Mouse (Mus musculus) neural tube, embryonic 12.5 days (tissue): ENCODE results near the gene Cyp2d11. TPM values are rescaled to one million over a fixed set of nuclear protein-coding genes. Genes with fewer than 3 reads are reported as not detected.

ENCODE experiments used
- ATAC-seq: fragments of 200-750 bp; cut with Nextera tagmentation; 2 replicates; pipeline ENCODE4 v1.8.0; 2017; ENCODE audit warnings: low read depth, mild to moderate bottlenecking, moderate TSS enrichment, moderate library complexity; ENCODE audit not compliant: low FRiP score
- H3K27ac ChIP-seq: fragments of 300-500 bp; sonication (generic); 2 replicates; pipeline ENCODE4 v1.5.1; 2016
- H3K27me3 ChIP-seq: fragments of 300-500 bp; sonication (generic); replicated peaks from 2 replicates; pipeline ENCODE4 v1.6.1; 2016; ENCODE audit warnings: mild to moderate bottlenecking
- H3K36me3 ChIP-seq: fragments of 300-500 bp; sonication (generic); 2 replicates; pipeline ENCODE4 v1.6.1; 2016; ENCODE audit warnings: mild to moderate bottlenecking
- H3K4me1 ChIP-seq: fragments of 300-500 bp; sonication (generic); 2 replicates; pipeline ENCODE4 v1.6.1; 2016
- H3K4me2 ChIP-seq: fragments of 300-500 bp; sonication (generic); replicated peaks from 2 replicates; pipeline ENCODE4 v1.6.1; 2016; ENCODE audit warnings: mild to moderate bottlenecking
- H3K4me3 ChIP-seq: fragments of 300-500 bp; sonication (generic); 2 replicates; pipeline ENCODE4 v1.5.1; 2016
- H3K9ac ChIP-seq: fragments of 300-500 bp; sonication (generic); 2 replicates; pipeline ENCODE4 v1.6.1; 2016; ENCODE audit warnings: mild to moderate bottlenecking
- H3K9me3 ChIP-seq: fragments of 300-500 bp; sonication (generic); 2 replicates; pipeline ENCODE4 v1.6.1; 2016; ENCODE audit warnings: mild to moderate bottlenecking
- WGBS: fragments of 180-500 bp; shearing (Covaris S2); methylation state at CpG from one replicate; pipeline ENCODE4 v1.1.7; 2016; 5-methylcytosine and 5-hydroxymethylcytosine counted together
- polyA plus RNA-seq: library from polyadenylated mRNA; unstranded; fragments of >200 nt; fragmentation: Nextera tagmentation; extraction: Ambion mirVana; gene quantifications from 2 replicates; pipeline ENCODE4 v1.2.1, GENCODE M21; 2016

Cyp2d11 gene
- polyA plus RNA-seq, 1 experiment from 2014 or later = not detected

- peak overlapping the region; percentile 65 for H3K4me3 ChIP-seq
- peaks cover 32% of the 10 kb centered on the region for H3K36me3 ChIP-seq
- no peaks in the 10 kb centered on the region for H3K9me3 ChIP-seq
- ATAC-seq = no peak
- H3K4me1 ChIP-seq = peaks cover 15% of the 10 kb centered on the region; the same call in 1 of the 2 replicates
- peak overlapping the region; percentile 71 for H3K9ac ChIP-seq
- H3K27ac ChIP-seq = no peak overlapping the region
- peak overlapping the region; percentile 81 for H3K4me2 ChIP-seq
- 64% methylated on average over 14 of the region's 14 CpGs for WGBS
- H3K27me3 ChIP-seq = no peaks in the 10 kb centered on the region
Measured at GRCm38 (mm10) chr15:82346580-82347302, 47.1 kb downstream of the Cyp2d11 start.

DNA sequence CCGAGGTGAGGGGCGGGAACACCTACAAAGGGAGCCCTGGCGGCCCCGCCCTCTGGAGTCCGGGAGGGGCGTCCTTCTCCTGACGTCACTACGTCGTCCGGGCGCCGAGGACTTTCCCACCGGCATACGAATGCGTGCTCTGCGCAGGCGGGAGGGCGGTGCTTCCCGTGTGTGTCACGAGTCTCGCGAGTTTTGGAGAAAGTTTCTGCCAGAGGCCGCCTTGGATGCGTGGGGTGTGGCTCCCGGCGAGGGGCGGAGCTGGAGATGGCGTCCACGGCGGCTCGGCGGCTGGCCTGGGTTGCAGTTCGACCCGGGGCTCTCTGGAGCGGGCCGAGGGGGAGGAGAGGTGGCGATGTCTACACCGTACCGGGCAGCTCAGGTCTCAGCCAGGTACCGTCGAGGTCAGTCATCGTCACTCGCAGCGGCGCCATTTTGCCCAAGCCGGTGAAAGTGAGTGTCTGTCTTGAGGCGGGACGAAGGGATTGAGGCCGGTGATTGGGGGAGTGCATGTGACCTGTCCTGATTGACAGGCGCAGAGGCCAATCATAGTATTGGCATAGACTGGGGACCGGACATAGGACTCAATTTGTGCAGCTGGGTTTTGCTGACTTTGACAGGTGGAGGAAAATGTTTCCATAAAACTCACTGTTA lies 47.9 kb downstream of the Cyp2d11 start:
- ATAC-seq = peak; percentile 99
- Histone ChIP-seq H3K4me2 (peak overlapping the region; percentile 81), H3K36me3 (peaks cover 32% of the 10 kb centered on the region), H3K9me3 (no peaks in the 10 kb centered on the region), H3K27me3 (peaks cover 3% of the 10 kb centered on the region; the same call in 1 of the 2 replicates), H3K4me1 (peaks cover 19% of the 10 kb centered on the region), H3K27ac (peak overlapping the region; percentile 50; the same call in 1 of the 2 replicates), H3K9ac (peak overlapping the region; percentile 71), H3K4me3 (peak overlapping the region; percentile 65)
- WGBS = under 1% methylated on average over 51 of the region's 51 CpGs

DNA sequence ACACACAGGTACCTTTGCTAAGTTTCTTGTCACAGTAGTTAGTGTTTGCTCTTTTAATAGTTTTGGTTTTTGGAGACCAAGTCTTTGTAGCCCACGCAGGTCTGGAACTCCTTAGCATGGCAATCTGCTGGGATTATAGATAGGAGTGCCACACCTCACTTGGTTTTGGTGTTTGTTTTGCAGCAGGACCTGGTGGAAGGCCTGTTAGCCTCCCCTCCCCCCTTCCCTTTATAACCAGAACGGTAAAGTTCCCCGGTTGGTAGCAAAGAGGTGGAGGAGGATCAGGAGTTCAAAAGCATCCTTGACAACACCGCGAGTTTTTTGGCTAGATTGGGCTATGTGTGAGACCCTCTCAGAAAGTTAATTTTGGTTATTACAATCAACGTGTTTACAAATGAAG lies 48.9 kb downstream of the Cyp2d11 start:
- H3K27ac ChIP-seq = no peak overlapping the region
- ATAC-seq = no peak
- 91% methylated on average over 6 of the region's 6 CpGs for WGBS
- H3K9me3 ChIP-seq = no peaks in the 10 kb centered on the region
- H3K9ac ChIP-seq = no peak overlapping the region
- peaks cover 23% of the 10 kb centered on the region for H3K36me3 ChIP-seq
- H3K4me1 ChIP-seq = peaks cover 21% of the 10 kb centered on the region
- H3K4me3 ChIP-seq = no peak overlapping the region
- 0 out of 2 replicates have a peak overlapping the region, but pooled peaks have one; percentile 17 for H3K4me2 ChIP-seq
- peaks cover 13% of the 10 kb centered on the region for H3K27me3 ChIP-seq

GRCm38 (mm10) chr15:82343368-82344287 lies 50.2 kb downstream of the Cyp2d11 start:
- Histone ChIP-seq H3K9ac (no peak overlapping the region), H3K27ac (no peak overlapping the region), H3K4me1 (peaks cover 21% of the 10 kb centered on the region), H3K4me2 (no peak overlapping the region), H3K36me3 (peaks cover 9% of the 10 kb centered on the region), H3K9me3 (no peaks in the 10 kb centered on the region), H3K27me3 (peaks cover 15% of the 10 kb centered on the region), H3K4me3 (no peak overlapping the region)
- ATAC-seq = no peak
- 87% methylated on average over 27 of the region's 27 CpGs for WGBS

DNA sequence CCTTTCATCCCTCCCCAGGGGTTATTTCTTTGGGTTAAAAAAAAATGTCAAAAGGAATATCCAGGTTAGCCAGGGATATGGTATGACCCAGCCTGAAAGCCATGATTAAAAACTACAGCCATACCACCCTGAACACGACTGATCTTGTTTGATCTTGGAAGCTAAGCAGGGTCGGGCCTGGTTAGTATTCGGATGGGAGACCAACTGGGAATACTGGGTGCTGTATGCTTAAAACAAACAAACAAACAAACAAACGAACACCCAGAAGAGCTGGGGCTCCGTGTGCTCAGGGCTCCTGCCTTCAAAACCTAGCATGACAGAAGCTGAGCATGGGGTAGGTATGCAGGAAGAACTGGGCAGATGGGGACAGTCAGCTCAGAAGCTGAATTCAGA lies 51.3 kb downstream of the Cyp2d11 start:
- no peak for ATAC-seq
- H3K4me1 ChIP-seq = peaks cover 31% of the 10 kb centered on the region

GRCm38 (mm10) chr15:82341675-82342542 lies 51.9 kb downstream of the Cyp2d11 start:
- H3K4me1 ChIP-seq = peaks cover 29% of the 10 kb centered on the region
- peaks cover 15% of the 10 kb centered on the region for H3K27me3 ChIP-seq
- H3K4me3 ChIP-seq = no peak overlapping the region
- no peak for ATAC-seq
- H3K9ac ChIP-seq = no peak overlapping the region
- H3K4me2 ChIP-seq = peak overlapping the region; percentile 61
- H3K27ac ChIP-seq = no peak overlapping the region
- 69% methylated on average over 15 of the region's 15 CpGs for WGBS
- no peaks in the 10 kb centered on the region for H3K9me3 ChIP-seq
- no peaks in the 10 kb centered on the region; the same call in 1 of the 2 replicates for H3K36me3 ChIP-seq

More for the DNA sequence above, 51.3 kb downstream of the Cyp2d11 start:
- H3K27me3 ChIP-seq = peaks cover 15% of the 10 kb centered on the region
- H3K36me3 ChIP-seq = no peaks in the 10 kb centered on the region
- no peak overlapping the region for H3K4me2 ChIP-seq
- H3K4me3 ChIP-seq = no peak overlapping the region
- no peak overlapping the region for H3K27ac ChIP-seq
- H3K9ac ChIP-seq = no peak overlapping the region
- 86% methylated on average over 5 of the region's 5 CpGs for WGBS
- no peaks in the 10 kb centered on the region for H3K9me3 ChIP-seq

DNA sequence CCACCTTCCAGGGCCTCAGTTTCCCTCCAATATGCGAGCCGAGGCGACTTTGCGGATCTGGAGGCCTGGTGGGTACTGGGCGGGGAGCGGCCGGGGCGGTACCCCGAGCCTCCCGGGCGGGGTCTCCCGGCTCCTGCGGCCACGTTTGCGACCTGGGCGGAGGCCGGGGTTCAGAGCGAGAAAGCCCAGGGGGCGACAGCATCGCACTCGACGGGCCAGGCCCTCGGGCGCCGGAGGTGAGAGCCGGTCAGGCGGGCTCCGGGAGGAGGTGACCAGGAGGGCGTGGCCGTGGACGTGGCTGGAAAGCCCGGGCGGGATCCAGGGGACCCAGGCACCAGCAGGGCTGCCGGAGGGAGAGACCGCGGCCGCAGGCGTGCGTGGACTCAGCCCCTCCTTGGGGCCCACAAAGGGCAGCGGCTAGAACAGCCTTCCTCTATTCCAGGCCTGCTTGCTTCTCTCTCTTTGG lies 52.8 kb downstream of the Cyp2d11 start:
- H3K27ac ChIP-seq = no peak overlapping the region
- peak overlapping the region; percentile 61 for H3K4me2 ChIP-seq
- H3K36me3 ChIP-seq = peaks cover 4% of the 10 kb centered on the region; the same call in 1 of the 2 replicates
- WGBS = 3% methylated on average over 40 of the region's 40 CpGs
- peaks cover 33% of the 10 kb centered on the region for H3K4me1 ChIP-seq
- peaks cover 15% of the 10 kb centered on the region for H3K27me3 ChIP-seq
- peak overlapping the region; percentile 61 for H3K9ac ChIP-seq
- no peak for ATAC-seq
- H3K9me3 ChIP-seq = no peaks in the 10 kb centered on the region
- H3K4me3 ChIP-seq = peak overlapping the region; percentile 32

GRCm38 (mm10) chr15:82340414-82341035 lies 53.3 kb downstream of the Cyp2d11 start:
- no peak for ATAC-seq
- Histone ChIP-seq H3K4me3 (peak overlapping the region; percentile 32), H3K4me1 (peaks cover 33% of the 10 kb centered on the region), H3K27me3 (peaks cover 15% of the 10 kb centered on the region), H3K27ac (no peak overlapping the region), H3K9ac (peak overlapping the region; percentile 61), H3K36me3 (peaks cover 9% of the 10 kb centered on the region), H3K4me2 (peak overlapping the region; percentile 61), H3K9me3 (no peaks in the 10 kb centered on the region)
- WGBS = 42% methylated on average over 21 of the region's 21 CpGs

DNA sequence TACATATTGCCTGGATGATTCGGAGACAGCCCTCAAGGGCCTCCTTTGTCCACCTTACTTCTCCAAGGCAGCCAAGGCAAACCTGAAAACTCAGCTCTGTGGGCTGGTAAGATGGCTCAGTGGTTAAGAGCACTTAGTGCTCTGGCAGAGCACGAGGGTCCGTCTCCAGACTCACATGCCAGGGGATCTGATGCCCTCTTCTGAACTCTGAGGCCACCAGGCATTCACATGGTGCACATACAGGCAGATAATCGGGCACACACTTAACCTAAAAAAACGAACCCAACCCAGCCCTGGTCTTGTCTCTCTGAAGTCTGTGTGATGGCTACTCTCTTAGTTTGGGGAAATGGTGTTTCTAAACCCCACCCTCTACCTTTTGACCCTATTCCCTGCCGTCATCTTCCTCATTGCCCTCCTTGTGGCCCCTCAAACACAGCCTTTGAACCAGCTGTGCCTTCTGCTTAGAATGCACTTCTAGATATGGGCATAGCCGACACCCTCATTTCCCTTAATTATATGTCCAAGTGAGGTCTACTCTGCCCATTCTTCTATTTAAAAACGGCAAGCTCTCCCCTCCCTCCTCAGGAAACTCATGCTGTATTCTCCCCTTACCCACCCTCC lies 54.1 kb downstream of the Cyp2d11 start:
- Histone ChIP-seq H3K36me3 (peaks cover 17% of the 10 kb centered on the region), H3K9ac (no peak overlapping the region), H3K4me2 (no peak overlapping the region), H3K27me3 (peaks cover 15% of the 10 kb centered on the region), H3K9me3 (no peaks in the 10 kb centered on the region), H3K27ac (no peak overlapping the region), H3K4me1 (peaks cover 33% of the 10 kb centered on the region), H3K4me3 (no peak overlapping the region)
- ATAC-seq = no peak
- WGBS = 79% methylated on average over 8 of the region's 8 CpGs
